Mouse (Mus musculus): Measurements from ENCODE around the gene Abhd10.

DNA sequence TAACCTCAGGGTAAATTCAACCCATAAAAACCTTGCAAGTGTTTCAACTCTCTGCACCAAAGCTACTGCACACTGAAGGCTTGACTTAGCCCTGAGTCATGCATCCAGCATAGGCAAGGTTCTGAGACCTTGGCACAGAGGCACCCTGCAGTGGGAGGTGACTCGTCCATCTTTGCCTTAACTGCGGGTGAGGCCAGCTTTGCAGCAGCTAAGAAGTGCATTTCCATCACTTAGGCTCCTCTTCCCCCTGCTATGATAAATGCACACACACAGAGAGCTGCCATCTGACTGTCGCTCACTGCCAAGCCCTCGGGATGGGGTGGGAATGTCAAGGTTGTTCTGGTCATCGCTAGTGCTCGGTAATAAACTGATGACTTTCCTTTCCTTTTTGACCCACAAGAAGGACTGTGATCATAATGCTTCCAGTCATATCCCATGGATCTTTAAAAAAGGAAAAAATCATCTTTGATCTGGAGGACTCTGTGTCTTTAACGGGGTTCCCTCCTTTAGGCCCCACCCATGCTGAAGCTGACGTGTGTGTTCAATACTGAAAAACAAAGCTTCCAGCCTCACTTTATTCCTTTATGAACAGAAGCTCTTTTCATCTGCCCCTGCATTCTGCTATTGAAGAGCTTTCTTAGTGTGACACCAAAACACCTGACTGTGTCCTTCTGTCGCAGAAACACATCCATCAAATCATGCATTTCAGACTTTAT lies 47.2 kb downstream of the Abhd10 start:
- TF ChIP-seq CTCF (IDR thresholded peaks at IDR 0.05; ENCODE audit: control insufficient read depth, insufficient read depth, insufficient replicate concordance, low read depth, low read length): no peak
- no peak for TF ChIP-seq POLR2A (IDR thresholded peaks at IDR 0.05; ENCODE audit: control insufficient read depth, low read depth, low read length)
